Mouse (Mus musculus): ENCODE results near the gene Wfdc16. TPM values are rescaled to one million over a fixed set of nuclear protein-coding genes. Genes with fewer than 3 reads are reported as not detected.

The Wfdc16 gene
- not detected for total RNA-seq (2022)

DNA sequence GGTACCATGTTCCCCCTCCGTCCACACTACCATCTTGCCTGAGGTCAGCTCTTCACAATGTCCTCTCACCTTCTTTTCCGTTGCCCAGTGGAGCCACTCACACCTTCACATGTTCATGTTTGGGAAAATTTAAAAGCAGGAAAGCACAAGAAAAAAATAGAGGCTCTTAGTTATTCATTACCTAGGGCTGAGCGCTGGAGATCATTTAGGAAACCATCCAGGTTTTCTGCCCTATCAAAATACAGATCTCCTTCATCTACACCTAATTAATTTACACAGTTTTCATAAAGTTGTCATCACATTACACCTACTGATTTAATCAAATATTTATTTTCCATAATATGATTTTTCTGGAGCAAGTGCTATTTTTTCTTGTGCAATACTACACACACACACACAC, at the start of gene Wfdc16:
Gene Wfdc16, minus strand, starts transcription at position 101 of the 400 bp plus-strand sequence.
- DNase-seq (ENCODE audit: low spot score in 2 of 2), result no peak

DNA sequence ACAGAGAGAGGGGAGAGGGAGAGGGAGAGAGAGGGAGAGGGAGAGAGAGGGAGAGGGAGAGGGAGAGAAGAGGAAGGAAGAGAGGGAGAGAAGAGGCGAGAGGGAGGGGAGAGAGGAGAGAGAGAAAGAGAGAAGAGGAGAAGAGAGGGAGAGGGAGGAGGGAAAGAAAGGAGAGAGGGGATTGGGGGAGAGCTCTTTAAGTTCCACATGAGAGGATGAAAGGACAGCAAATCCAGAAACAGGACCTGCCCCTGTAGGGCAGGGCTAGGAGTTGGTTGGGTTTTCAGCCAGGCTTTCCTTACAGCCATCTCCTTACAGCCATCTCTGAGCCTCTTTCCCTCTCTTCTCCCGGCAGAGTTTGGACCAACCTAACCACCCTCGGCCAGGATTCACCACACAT, 46.2 kb upstream of the Wfdc16 start, which contains the start of gene Wfdc13:
Gene Wfdc13, plus strand, starts transcription at position 301 of the 400 bp plus-strand sequence.
- no peak for DNase-seq (ENCODE audit: low spot score in 2 of 2)

DNA sequence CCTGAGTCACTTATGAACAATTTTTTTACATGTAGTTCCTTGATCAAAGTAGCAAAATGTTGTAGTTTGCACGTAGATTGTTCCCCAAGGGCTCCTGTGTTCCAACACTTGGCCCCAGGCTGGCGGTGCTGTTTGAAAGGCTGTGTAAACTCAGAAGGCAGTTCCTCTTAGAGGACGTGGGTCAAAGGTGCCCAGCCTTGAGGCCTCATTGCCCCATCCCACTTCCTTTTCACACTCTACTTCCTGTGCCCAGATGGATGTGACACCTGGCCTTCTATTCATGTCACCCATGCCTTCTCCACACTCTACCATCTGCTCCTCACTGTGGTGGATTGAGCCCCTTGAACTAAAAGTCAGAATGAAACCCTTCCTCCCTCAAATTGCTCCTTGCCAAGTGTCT, 41.3 kb upstream of the Wfdc16 start:
- DNase-seq (ENCODE audit: low spot score in 2 of 2), result no peak

DNA sequence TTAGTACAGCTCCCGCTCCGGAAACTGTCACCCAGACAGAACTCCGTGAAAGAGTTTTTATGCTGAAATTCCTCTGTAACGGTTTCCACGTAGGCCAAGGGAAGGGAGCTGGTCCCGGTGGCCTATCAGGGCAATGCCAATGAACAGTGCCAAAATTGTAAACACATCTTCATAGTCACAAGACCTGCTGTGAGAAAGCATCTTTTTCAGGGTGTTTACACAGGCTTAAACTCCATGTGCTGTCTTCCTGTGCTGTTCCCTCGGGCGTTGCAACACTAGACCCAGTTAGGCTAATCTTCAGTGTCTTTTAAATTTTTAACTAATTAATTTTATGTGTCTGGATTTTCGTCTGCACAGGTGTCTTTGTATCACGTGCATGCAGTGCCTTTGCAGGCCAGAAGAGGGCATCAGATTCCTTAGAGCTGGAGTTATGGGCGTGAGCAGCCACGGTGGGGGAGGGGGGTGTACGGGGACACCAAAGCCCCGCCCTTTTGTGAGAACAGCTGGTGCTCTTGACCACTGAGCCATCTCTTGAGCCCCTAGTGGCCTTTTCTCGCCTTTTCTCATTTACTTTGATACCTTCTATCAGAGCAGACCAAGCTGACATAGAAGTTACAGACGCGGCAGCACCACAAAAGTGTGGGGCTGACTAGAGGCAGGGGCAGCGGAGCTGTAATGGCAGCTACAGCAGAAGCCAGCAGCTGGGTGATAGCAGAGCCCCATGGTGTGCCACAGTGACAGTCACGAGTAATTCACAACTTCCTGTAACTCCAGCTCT, 40.4 kb upstream of the Wfdc16 start:
- DNase-seq (ENCODE audit: low spot score in 2 of 2), result peak; percentile 45 to 52

DNA sequence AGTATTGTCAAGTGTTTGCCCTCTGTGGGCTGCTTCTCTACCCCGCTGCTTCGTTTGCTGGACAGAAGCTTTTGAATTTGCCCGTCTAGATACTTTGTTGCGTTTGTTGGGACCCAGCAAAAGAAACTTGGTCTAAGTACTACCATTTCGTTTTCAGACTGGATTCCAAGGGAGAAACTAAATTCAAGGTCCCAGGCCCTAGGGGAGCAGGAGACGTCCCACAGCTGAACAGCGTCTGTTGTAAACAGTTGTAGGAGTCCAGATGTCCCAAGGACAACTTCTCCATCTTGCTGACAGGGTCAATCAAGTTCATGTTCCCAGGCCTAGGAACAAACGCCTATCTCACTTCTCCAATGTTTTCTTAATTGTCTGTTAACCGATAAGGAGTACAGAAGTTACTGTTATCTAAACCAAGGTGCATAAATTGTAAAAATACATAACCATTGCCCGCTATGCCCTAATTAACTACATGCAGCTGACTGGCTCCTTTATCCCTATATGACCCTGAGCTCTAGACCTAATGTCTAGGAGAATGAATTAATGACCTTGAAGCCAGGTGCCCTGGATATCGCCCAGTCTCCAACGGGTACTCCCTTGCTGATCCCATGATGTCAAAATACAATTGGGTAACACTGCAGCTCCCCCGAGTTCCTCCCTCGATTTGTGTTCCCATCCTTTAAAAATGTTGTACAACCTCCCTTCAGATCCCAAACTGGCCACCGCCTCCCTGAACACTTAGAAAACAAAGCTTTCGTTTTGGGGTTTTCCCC, 38.5 kb upstream of the Wfdc16 start:
- no peak for DNase-seq (ENCODE audit: low spot score in 2 of 2)

DNA sequence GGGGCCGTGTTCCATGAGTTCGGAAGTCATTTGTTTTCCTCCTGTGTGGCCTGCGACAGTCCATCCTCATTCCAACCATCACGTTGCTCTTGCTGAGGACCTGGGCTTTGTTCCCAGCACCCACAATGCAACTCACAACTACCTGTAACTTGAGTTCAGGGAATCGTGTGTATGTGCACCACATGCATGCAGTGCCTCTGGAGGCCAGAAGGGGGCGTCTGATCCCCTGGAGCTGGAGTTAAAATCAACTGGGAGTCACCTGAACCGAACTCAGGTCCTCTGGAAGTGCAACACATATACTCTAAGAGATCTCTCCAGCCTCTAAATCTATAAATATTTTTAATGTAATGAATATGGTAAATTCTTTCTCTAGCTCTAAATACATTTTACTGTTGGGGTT, 37.5 kb upstream of the Wfdc16 start:
- DNase-seq (ENCODE audit: low spot score in 2 of 2), result no peak

DNA sequence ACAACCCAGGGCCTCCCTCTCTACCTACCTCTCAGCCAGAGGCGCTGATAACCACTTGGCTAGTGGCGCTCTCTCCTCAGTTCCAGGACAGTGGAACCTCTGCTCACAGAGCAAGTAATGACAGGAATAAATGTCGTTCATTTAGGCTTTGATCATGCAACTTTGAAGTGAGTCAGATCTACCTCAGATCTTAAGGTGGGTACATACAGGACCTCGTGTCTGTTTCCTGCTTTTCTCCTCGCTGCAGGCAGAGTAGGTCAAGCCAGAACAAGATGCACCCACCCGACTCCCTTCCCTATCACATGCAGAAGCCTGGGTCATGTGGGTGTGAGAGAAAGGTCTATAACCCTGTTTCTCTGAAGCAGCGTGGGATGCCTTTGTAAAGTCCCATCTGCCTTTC, 35.4 kb upstream of the Wfdc16 start, which contains the start of gene Wfdc11:
Gene Wfdc11, minus strand, starts transcription at position 101 of the 400 bp plus-strand sequence.
- DNase-seq (ENCODE audit: low spot score in 2 of 2), result no peak

DNA sequence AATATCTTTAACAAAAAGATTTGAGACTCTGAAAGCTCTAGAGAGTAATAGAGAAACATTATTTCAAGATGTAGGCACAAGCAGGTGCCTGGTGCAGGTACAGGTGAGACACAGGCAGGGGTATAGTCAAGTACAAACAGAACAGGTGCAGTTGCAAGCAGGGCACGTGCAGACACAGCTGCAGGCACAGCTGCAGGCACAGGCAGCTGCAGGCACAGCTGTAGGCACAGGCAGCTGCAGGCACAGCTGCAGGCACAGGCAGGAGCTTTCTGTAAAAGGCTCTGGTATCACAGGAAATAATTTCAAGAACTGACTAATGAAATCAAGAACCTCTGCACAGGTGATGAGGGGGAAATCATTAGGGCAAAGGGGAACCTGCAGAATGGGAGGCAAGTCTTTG, 32.3 kb upstream of the Wfdc16 start:
- no peak for DNase-seq (ENCODE audit: low spot score in 2 of 2)

DNA sequence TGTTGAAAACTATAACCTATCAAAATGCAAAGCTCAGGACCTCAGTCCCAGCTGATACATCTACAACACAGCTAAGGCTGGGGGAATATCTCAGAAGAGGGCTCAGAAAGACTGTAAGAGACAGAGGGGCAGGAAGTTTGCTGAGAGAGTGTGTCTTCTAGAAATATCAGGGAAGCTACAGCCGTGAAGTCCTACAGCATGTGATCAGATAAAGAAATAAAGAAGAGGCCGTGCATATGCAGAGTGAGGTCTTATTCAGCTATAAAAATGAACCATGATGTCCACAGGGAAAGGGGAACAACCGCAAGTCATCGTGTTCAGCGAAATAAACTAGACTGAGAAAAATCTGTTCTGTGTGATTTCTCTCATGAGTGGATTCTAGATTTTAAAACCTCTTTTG, 31.7 kb upstream of the Wfdc16 start:
- no peak for DNase-seq (ENCODE audit: low spot score in 2 of 2)

DNA sequence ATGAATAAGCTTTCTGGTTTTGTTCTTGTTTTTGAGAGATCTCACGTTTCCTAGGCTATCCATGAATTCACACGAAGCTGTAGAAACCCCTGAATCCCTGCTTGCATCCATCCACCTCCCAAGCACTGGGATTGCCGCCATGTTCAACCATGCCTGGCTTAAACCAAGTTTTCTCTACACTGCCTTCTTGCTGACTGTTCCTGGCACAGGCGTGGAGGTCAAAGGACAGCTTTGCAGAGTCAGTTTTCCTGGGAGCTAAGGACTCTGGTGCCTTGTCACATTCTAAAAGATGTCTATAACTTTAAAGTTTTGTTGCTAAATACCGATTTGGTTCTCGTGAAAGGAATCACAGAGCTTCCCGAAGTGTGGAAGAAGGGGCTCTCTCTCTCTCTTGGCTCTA, 26.3 kb upstream of the Wfdc16 start:
- DNase-seq (ENCODE audit: low spot score in 2 of 2), result no peak

DNA sequence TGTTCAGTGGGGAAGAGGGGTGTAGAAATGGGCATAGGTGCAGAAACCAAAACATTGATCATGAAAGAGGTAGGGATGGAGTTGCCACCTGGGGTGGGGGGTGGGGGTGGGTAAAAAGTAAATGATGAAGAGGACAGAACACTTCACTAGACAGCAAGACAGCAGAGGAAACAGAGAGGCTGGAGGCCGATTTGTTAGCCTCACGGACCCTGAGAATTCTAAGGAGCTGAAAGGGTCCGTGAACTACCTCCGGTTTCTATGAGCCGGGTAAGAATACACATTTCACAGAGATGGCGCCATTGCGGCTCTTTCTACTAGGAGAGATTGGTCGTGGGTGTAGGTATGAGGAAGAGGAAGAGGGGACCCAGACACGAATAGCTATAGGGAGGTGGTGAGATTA, 17.9 kb upstream of the Wfdc16 start, which contains the start of gene Wfdc9:
Gene Wfdc9, minus strand, starts transcription at position 101 of the 400 bp plus-strand sequence.
- no peak for DNase-seq (ENCODE audit: low spot score in 2 of 2)

DNA sequence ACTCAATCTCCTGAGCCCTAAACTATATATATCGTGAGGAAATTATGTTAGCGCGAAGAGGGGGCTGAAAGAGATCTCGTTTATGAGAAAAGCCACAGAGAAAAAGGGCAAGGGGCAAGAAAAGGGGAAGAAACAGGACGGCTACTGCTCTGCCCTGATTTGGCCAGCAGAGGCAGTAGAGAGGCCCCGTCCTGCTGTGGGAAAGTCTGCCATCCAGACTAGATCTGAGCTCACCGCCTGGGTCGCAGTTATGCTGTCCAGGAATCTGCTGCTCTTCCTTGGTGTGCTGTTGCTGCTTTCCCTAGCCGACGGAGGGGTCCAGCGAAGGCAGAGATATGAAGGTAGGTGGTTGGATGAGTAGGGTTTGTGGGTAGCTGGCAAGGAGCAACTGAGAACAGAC, 17.3 kb upstream of the Wfdc16 start, which contains the start of gene Wfdc10:
Gene Wfdc10, plus strand, starts transcription at position 189 of the 400 bp plus-strand sequence.
- no peak for DNase-seq (ENCODE audit: low spot score in 2 of 2)

DNA sequence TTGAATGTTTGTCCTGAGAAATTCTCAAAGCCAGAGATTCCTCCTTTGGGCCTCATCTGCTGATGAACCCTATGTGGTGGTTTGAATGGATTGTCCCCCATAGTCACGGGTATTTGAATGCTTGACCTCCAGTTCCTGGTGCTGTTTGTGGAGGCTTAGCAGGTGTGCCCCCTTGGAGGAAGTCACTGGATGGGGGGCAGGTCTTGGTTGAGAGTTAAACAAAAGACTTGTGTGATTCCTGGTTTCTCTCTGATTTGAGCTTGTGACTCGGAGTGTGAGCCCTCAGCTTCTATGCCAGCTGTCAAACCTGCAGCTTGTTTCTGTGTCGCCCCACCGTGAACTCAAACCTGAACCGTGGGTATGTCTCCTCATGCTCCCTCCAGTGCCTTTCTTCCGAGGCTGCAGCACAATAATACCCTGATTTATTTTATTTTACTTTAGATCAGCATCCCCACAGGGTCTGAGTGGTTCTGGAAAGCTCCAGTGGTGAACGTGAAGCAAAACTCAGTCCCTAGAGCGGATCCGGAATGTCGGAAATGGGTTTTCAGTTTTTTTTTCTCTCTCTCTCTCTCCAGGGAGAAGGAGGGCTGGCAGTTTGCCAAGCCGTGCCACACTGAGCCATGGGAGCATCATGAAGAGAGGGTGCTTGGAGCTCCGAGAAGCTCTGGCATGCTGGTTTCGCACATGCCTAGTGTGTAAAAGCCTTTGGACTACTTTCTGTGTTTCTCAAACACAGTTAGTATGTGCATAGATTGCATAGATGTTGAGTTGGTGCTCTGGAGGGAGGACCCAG, 3.5 kb upstream of the Wfdc16 start:
- no peak for DNase-seq (ENCODE audit: low spot score in 2 of 2)

DNA sequence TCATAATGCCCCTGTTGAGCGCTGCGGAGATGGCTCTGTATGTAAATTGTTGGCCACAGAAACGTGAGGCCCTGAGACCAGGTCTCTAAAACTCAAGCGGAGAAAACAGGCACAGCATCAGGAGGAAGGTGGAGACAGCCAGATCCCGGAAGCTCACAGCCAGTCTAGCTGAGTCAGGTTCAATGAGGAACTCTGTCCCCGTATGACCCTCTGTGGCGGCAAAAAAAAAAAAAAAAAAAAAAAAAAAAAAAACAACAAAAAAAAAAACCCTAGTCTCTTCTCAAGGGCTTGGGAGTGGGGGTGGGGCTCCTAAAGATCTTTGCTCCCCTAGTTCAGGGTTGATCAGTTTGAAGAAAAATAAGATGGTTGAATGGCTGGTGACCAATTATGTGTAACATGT, 2.5 kb upstream of the Wfdc16 start:
- no peak for DNase-seq (ENCODE audit: low spot score in 2 of 2)

DNA sequence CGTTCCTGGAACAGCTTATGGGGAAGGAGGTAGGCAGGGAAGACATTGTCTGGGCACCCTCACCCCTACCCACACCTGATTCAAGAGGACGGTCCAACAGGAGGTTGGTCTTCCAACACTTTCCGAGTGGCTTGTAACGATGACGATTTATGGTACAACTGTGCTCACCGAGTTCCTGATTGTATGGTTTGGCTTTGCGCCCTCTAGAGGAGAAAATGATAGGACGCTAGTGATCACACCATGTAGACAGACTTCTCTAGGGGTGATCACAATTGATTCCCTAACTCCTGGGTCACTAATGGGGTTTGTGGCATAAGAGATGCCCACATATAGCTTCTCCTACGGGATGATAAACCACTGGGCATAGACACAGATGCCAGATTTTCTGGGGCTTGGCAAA, 3.3 kb downstream of the Wfdc16 start:
- no peak for DNase-seq (ENCODE audit: low spot score in 2 of 2)

DNA sequence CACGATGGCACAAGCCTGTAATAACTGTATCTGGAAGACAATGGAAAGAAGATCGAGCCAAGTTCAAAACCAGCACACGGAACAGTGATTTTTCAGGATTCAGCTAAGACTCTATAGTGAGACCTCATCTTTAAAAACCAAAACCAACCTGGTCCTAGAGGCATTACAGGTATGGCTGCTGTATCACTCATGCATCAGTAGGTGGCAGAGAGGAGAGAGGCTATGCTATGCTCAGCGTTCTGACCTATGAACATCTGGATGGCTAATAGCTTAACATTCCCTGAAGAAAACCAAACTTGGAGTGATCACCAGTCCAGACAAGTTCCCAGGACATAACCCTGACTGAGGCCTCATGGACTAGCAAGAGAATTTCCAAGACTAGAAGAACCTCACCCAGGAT, 16.8 kb downstream of the Wfdc16 start:
- DNase-seq (ENCODE audit: low spot score in 2 of 2), result no peak

DNA sequence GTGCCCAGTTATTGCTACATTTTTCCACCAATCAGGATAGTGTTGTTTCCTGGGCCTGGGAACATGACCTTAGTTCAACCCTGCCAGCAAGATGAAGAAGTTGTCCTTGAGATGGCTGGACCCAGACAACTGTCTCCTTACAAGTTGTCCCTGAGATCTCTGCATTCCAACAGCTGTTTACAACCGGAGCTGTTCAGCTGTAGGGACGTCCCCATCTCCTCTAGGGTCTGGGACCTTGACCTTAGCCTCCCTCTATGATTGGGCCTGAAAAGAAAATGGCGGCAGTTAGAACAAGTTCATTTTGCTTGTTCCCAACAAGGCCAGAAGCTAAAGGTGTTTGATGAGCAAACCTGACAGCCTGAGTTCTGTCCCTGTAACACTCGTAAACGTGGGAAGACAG, 19.5 kb downstream of the Wfdc16 start:
- no peak for DNase-seq (ENCODE audit: low spot score in 2 of 2)

DNA sequence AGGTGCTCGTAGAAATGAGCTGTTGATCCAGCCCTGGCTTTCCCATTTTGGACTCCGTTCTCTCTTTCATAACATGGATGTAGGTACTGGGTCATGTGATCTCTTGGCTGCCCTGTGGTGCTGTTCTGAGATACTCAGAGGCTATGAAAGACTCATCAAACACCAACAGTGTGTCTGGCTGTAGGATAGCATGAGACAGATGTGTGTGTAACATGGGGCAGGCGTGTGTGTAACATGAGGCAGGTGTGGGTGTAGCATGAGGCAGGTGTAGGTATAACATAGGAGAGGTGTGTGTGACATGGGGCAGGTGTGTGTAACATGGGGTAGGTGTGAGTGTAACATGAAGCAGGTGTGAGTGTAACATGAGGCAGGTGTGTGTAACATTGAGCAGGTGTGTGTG, 23.2 kb downstream of the Wfdc16 start:
- no peak for DNase-seq (ENCODE audit: low spot score in 2 of 2)

DNA sequence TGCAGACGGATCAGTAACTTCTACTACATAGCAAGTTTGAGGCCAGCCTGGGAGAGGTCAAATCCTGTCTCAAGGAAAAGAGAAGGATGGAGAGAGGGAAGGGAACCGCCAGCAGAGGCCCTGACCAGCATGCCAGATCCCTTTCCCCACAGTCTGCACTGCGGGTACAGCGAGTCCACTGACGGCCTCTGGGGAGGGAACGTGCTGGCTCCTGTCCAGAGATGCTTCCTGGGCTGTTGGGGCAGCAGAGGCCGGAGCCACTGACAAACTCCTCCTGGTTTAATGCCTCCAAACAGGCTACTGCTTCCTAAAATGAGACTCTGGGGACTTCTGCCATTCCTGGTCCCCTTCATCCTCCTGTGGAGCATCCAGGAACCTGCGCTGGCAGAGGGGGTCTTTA, 25.1 kb downstream of the Wfdc16 start, which contains the start of the genes Wfdc6b and Wfdc8:
Gene Wfdc6b, plus strand, starts transcription at position 52 of the 400 bp plus-strand sequence.
Gene Wfdc8, minus strand, starts transcription at position 156 of the 400 bp plus-strand sequence.
- peak in 1 of 2 experiments; percentile 32 for DNase-seq (ENCODE audit: low spot score in 2 of 2)

DNA sequence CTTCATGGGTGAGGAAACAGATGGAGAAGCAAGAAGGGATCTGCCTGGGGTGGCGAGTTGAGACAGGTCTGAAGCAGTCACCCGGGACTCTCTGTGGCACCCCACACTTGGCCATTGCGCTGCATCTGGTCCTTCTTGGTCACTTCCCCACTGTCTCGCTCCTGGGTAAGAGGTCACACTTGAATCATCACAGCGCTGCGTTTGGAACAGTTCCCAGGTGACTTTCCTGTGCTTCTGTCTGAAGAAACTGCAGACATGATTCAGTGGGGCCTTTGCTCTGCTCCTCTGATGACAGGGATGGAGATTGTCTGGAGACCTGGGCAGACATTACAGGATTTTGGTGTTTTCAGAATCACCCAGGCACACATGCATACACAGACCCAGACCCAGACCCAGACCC, 29.8 kb downstream of the Wfdc16 start:
- DNase-seq (ENCODE audit: low spot score in 2 of 2), result no peak

DNA sequence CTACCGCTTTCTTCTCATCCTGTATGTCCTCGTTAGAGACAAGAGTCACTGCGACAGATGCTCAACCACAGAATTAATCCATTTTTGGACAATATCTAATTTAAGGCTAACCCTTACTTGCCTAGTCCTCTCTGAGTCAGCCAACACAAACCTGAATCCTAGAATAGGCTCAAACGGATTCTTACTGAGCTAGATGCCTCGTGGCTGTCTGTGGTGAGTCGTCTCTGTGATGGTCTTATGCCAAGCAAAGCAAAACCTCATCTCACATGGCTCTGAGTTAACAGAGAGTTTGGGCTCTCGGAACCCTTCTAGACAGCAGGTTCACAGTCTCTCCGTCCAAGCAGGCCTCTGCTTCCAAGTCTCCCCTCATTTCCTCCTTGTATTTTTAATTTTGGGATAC, 34.2 kb downstream of the Wfdc16 start:
- DNase-seq (ENCODE audit: low spot score in 2 of 2), result no peak

Measured in gastrocnemius, adult 8-10 months (tissue).